Mouse (Mus musculus) heart, embryonic 15.5 days (tissue): ENCODE results near the gene Prelid3b. TPM values are rescaled to one million over a fixed set of nuclear protein-coding genes. Genes with fewer than 3 reads are reported as not detected.

ENCODE experiments used
- ATAC-seq: fragments of 200-750 bp; cut with Nextera tagmentation; replicated peaks from 2 replicates; pipeline ENCODE4 v1.8.0; 2017; ENCODE audit warnings: low read depth, moderate TSS enrichment; ENCODE audit not compliant: insufficient number of reproducible peaks, insufficient read depth, low FRiP score
- H3K27ac ChIP-seq: fragments of 300-500 bp; sonication (generic); 2 replicates; pipeline ENCODE4 v1.5.1; 2015; ENCODE audit warnings: mild to moderate bottlenecking, inconsistent platforms
- H3K27me3 ChIP-seq: fragments of 300-500 bp; sonication (generic); 2 replicates; pipeline ENCODE4 v1.6.1; 2015; ENCODE audit warnings: inconsistent platforms
- H3K36me3 ChIP-seq: fragments of 300-500 bp; sonication (generic); 2 replicates; pipeline ENCODE4 v1.6.1; 2015; ENCODE audit warnings: mild to moderate bottlenecking, inconsistent platforms
- H3K4me1 ChIP-seq: fragments of 300-500 bp; sonication (generic); replicated peaks from 2 replicates; pipeline ENCODE4 v1.6.1; 2015; ENCODE audit warnings: inconsistent platforms
- H3K4me2 ChIP-seq: fragments of 300-500 bp; sonication (generic); 2 replicates; pipeline ENCODE4 v1.6.1; 2015; ENCODE audit warnings: inconsistent platforms, mild to moderate bottlenecking, moderate library complexity
- H3K4me3 ChIP-seq: fragments of 300-500 bp; sonication (generic); 2 replicates; pipeline ENCODE4 v1.5.1; 2015; ENCODE audit warnings: mild to moderate bottlenecking, inconsistent platforms
- H3K9ac ChIP-seq: fragments of 300-500 bp; sonication (generic); 2 replicates; pipeline ENCODE4 v1.6.1; 2015; ENCODE audit warnings: mild to moderate bottlenecking, inconsistent platforms
- H3K9me3 ChIP-seq: fragments of 300-500 bp; sonication (generic); replicated peaks from 2 replicates; pipeline ENCODE4 v1.6.1; 2016; ENCODE audit warnings: inconsistent platforms
- WGBS: fragments of 180-500 bp; shearing (Covaris S2); methylation state at CpG from one replicate; pipeline ENCODE4 v1.1.7; 2015; ENCODE audit warnings: mixed read lengths; 5-methylcytosine and 5-hydroxymethylcytosine counted together
- polyA plus RNA-seq: library from polyadenylated mRNA; unstranded; fragments of >200 nt; fragmentation: Nextera tagmentation; extraction: Ambion mirVana; gene quantifications from 2 replicates; pipeline ENCODE4 v1.2.1, GENCODE M21; 2015

Prelid3b gene
- polyA plus RNA-seq, 1 experiment from 2014 or later: 135 TPM

DNA sequence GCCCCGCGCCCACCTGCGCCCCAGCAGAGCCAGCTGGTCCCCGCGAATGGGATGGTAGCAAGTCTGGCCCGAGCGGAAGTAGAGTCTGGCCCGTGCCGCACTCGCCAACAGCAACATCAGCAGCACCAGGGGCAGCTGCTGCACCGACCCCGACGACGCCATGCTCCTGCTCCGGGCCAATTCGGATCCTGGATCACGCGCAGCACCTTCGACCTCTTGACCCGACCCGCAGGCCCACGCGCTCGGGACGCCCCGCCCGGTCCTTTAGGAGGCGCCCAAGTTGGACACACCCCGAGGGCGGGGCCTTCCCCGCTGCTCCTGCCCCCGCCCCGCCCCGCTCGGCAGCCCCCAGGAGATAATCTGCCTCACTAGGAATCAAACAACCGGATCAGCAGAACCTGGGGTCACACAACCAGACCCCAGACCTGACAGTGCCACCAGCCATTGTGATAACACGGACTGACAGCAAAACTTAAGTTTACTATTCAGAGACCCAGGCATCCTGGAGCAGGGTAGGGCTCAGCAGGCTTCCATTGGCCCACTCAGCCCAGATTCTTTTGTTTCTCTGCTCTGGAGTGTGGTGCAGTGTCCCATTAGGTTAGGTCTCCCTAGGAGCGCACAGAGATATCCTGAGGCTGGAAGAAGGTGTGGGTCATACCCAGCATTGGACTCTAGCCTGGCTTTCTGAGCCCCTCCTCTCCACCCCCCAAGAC lies 34.0 kb downstream of the Prelid3b start, which contains the start of gene Ctsz:
Gene Ctsz, minus strand, starts transcription at position 303 of the 713 bp plus-strand sequence.
- Histone ChIP-seq H3K27ac (peak within 1 kb of the TSS; percentile 31), H3K4me1 (peaks cover 33% of the 10 kb centered on the region), H3K4me2 (peak within 1 kb of the TSS; percentile 80), H3K9ac (peak within 1 kb of the TSS; percentile 61), H3K9me3 (no peaks in the 10 kb centered on the region), H3K4me3 (peak within 1 kb of the TSS; percentile 65), H3K27me3 (no peaks in the 10 kb centered on the region), H3K36me3 (0 out of 2 replicates have a peak, but pooled peaks cover 2% of the 10 kb centered on the region)
- 1% methylated on average over 38 of the region's 38 CpGs for WGBS
- peak; percentile 73 for ATAC-seq

DNA sequence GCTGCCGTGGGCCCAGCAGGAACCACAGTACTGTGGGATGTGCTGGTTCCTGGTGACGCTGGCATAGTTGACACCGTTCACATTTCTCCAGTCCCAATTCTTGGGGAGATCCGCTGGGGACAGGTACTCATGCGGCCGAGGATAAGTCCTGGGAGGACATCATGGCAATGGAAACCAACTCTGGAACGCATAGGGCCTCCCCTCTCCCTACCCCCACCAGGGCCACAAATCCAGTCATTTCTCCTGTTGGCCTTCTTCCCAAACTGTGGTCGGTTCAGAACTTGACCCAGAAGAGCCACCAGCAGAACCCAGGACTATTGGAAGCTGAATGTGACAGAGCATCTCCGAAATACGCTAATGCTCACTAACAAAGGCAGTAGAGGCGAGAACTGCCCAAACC lies 34.7 kb downstream of the Prelid3b start:
- Histone ChIP-seq H3K4me3 (peak overlapping the region; percentile 65), H3K9me3 (no peaks in the 10 kb centered on the region), H3K4me1 (peaks cover 33% of the 10 kb centered on the region), H3K27ac (peak overlapping the region; percentile 31; the same call in 1 of the 2 replicates), H3K27me3 (no peaks in the 10 kb centered on the region), H3K36me3 (peaks cover 5% of the 10 kb centered on the region; the same call in 1 of the 2 replicates), H3K9ac (peak overlapping the region; percentile 61), H3K4me2 (peak overlapping the region; percentile 80)
- ATAC-seq: no peak
- WGBS: 68% methylated on average over 11 of the region's 11 CpGs

DNA sequence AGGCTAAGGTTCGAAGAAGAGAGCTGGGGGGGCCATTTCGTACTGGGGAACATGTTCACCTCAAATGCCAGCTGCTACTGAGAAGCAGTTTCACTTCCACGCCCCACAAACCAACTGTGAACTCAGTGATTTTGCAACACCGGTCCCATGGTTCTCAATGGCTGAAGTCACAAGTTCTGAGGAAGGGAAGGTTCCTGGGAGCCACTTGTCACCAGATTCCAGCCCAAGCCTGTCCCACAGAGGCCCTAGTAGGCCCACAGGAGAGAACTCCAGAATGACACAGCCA lies 35.2 kb downstream of the Prelid3b start:
- H3K27me3 ChIP-seq: no peaks in the 10 kb centered on the region
- 92% methylated on average over 4 of the region's 4 CpGs for WGBS
- H3K9ac ChIP-seq: 0 out of 2 replicates have a peak overlapping the region, but pooled peaks have one; percentile 61
- H3K9me3 ChIP-seq: no peaks in the 10 kb centered on the region
- peak overlapping the region; percentile 80 for H3K4me2 ChIP-seq
- no peak overlapping the region for H3K27ac ChIP-seq
- H3K4me3 ChIP-seq: peak overlapping the region; percentile 65; the same call in 1 of the 2 replicates
- ATAC-seq: no peak
- H3K36me3 ChIP-seq: peaks cover 8% of the 10 kb centered on the region; the same call in 1 of the 2 replicates
- H3K4me1 ChIP-seq: peaks cover 32% of the 10 kb centered on the region

DNA sequence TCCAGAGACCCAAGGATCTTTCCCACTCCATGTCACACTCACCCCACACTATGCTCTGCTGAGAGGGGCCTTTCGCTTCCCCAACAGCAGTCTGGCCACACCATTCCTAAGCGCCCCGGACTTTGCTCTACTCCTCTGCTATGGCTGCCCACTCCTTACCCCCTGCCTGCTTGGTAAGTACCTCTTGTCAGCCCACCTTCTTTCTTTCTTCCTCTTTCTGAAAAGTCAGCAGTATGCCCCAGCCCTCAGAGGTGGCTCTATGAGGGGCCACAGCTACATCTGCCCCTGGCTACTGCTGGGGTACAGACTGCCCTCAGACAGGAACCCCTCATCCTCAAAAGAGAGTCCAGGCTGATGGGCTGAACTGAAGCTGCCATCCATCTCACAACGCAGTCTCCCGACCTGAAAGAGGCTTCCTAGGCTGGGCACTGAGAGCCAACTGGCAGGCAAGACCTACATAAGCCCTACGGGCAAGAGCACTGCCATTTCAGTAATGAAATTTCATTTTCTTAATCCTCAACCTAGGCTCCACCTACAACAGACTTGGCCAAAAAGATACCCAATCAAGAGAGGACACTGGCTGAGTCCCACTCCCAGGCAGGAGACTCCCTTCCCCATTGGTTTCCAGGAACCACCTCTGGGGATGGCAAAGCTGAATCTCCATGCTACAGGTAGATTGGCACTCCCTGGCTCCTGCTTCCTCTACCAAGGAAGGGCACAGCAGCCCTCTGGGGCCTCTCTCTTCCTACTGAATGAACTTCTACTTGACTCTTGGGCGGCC lies 35.8 kb downstream of the Prelid3b start:
- no peak overlapping the region for H3K27ac ChIP-seq
- H3K36me3 ChIP-seq: peaks cover 8% of the 10 kb centered on the region; the same call in 1 of the 2 replicates
- peaks cover 27% of the 10 kb centered on the region for H3K4me1 ChIP-seq
- no peaks in the 10 kb centered on the region for H3K9me3 ChIP-seq
- peak overlapping the region; percentile 80; the same call in 1 of the 2 replicates for H3K4me2 ChIP-seq
- peak overlapping the region; percentile 65; the same call in 1 of the 2 replicates for H3K4me3 ChIP-seq
- H3K9ac ChIP-seq: no peak overlapping the region
- WGBS: 93% methylated on average over 7 of the region's 7 CpGs
- H3K27me3 ChIP-seq: no peaks in the 10 kb centered on the region
- no peak for ATAC-seq

DNA sequence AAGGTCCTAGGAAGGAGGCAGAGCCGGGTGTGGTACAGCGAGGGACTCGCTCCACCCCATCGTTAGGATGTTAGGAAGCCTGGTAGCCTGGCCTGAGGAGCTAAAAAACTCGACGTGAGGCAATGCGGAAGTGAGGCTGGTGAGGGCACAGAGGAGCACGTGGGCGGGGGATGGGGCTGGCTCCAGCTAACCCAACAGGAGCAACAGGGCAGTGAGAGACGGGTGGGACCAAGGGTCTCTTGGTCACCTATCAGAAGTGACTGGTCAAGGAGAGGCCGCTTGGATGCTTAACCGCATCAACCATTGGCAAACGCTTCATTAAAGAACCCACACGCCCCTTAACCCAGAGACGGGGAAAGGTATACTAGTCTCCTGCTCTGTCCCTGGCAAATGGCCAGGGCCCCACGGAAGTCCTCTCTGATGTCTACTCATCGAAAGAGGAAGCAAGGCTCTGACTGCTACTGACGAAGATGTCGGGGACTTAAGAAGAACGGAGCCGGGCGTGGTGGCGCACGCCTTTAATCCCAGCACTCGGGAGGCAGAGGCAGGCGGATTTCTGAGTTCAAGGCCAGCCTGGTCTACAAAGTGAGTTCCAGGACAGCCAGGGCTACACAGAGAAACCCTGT lies 36.7 kb downstream of the Prelid3b start:
- Histone ChIP-seq H3K27me3 (no peaks in the 10 kb centered on the region), H3K4me2 (no peak overlapping the region), H3K27ac (no peak overlapping the region), H3K9me3 (no peaks in the 10 kb centered on the region), H3K4me1 (peaks cover 27% of the 10 kb centered on the region), H3K9ac (no peak overlapping the region), H3K4me3 (no peak overlapping the region), H3K36me3 (peaks cover 8% of the 10 kb centered on the region; the same call in 1 of the 2 replicates)
- ATAC-seq: no peak
- 87% methylated on average over 26 of the region's 26 CpGs for WGBS

DNA sequence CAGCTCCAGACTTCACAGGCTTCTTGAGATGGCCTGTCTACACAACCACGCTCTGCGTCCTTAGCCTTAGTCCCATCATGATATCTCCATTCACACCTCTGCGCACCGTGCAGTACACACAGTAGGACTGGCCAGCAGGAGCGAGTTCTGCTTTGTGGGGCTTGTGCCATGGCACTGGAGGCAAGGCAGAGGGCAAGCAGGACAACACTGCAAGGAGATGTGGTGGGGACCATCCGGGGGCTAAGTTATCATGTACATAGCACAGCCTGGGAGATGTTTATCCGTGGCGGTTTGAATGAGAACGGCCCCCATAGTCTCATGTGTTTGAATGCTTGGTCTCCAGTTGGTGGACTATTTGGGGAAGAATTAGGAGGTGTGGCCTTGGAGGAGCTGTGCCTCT lies 37.9 kb downstream of the Prelid3b start:
- Histone ChIP-seq H3K27ac (no peak overlapping the region), H3K4me3 (no peak overlapping the region), H3K4me2 (no peak overlapping the region), H3K36me3 (peaks cover 11% of the 10 kb centered on the region; the same call in 1 of the 2 replicates), H3K4me1 (peaks cover 27% of the 10 kb centered on the region), H3K27me3 (no peaks in the 10 kb centered on the region), H3K9ac (no peak overlapping the region), H3K9me3 (no peaks in the 10 kb centered on the region)
- WGBS: 94% methylated on average over 9 of the region's 9 CpGs
- no peak for ATAC-seq

DNA sequence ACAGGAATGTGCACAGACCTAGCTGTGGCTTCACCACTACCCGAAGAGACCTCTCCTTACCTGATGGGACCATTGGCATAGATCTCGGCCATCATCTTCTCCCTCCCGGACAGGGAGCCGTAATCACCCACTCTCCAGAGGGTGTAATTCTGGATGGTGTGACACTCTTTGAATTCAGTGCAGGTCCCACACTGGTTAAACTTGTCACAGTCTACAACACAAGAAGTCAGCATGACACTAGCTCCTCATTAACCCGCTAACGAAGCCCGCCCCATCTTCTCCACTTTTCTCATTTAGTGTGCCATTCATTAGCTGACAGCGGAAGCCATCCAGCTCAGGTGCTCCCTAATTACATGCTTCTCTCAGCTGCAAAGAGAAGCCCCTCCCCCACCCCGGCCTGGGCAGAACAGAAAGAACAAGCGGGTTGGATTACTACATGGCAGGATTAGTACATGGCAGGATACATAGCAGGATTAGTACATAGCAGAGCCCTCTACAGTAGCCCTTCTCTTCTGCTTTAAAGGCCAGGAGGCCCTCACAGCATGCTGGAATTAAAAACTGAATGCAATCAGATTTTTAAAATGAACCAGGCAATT lies 43.8 kb downstream of the Prelid3b start:
- 87% methylated on average over 10 of the region's 10 CpGs for WGBS
- Histone ChIP-seq H3K4me1 (no peaks in the 10 kb centered on the region), H3K27me3 (no peaks in the 10 kb centered on the region)

DNA sequence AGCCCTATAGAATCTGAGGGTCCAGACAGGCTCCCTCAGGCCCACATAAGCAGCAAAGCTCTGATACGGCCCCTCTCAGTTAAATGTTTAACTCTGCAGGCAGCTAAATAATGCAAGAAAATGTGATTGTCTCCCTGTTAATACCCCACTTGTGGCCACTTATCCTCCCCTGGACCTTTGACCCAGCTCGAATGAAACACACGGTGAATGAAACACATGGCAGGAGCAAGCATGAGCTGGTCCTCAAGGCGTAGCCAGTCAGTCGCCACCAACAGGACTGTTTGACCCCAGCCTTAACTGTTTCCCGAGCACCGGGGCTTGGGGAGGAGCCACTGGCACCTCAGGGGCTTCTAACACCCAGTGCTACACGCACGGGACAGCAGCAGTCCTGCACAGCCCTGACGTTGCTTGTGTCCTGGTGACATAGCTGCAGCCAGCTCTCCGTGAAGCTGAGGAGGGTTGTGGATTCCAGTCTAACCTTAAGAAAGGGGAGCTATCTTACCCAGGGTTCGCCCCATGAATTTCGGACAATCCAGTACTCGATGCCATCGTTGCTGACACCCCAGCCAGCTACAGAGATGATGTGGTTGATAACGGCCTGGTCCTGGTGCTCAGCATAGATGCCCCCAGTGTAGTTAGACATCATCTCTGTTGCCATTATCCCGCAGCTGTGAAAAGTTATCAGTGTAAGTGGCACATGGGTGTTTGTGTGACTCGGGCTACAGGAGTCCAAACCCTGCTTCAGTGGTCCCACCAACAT lies 44.6 kb downstream of the Prelid3b start:
- no peak overlapping the region for H3K4me3 ChIP-seq
- H3K27ac ChIP-seq: no peak overlapping the region
- H3K4me2 ChIP-seq: no peak overlapping the region
- no peak for ATAC-seq
- no peaks in the 10 kb centered on the region for H3K4me1 ChIP-seq
- peaks cover 68% of the 10 kb centered on the region for H3K36me3 ChIP-seq
- H3K9me3 ChIP-seq: no peaks in the 10 kb centered on the region
- no peaks in the 10 kb centered on the region for H3K27me3 ChIP-seq
- WGBS: 80% methylated on average over 18 of the region's 18 CpGs
- no peak overlapping the region for H3K9ac ChIP-seq

More for the DNA sequence above, 43.8 kb downstream of the Prelid3b start:
- H3K9ac ChIP-seq: no peak overlapping the region
- ATAC-seq: no peak
- H3K36me3 ChIP-seq: peaks cover 63% of the 10 kb centered on the region
- H3K9me3 ChIP-seq: no peaks in the 10 kb centered on the region
- H3K4me2 ChIP-seq: no peak overlapping the region
- H3K4me3 ChIP-seq: no peak overlapping the region
- no peak overlapping the region for H3K27ac ChIP-seq

DNA sequence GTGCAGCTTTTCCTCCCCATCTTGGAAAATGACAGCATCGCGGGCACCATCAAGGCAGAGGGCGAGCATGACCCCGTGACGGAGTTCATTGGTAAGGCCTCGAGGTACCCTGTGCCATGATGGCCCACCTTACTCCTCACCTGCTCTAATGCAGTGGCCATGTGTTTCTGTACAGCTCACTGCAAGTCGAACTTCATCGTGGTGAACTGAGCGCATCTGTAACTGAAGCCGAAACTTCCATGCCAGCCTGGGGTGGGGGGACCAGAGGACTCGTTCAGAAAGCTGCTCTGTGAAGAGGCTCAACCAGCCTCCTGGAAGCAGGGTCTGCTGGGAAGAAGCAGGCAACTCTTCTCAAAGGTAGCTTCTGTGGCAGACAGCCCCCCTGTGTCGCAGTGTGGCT lies 46.0 kb downstream of the Prelid3b start:
- Histone ChIP-seq H3K27me3 (no peaks in the 10 kb centered on the region), H3K27ac (no peak overlapping the region), H3K9ac (no peak overlapping the region), H3K4me2 (no peak overlapping the region), H3K36me3 (peaks cover 78% of the 10 kb centered on the region), H3K4me1 (no peaks in the 10 kb centered on the region), H3K9me3 (no peaks in the 10 kb centered on the region), H3K4me3 (no peak overlapping the region)
- WGBS: 90% methylated on average over 12 of the region's 12 CpGs
- no peak for ATAC-seq

DNA sequence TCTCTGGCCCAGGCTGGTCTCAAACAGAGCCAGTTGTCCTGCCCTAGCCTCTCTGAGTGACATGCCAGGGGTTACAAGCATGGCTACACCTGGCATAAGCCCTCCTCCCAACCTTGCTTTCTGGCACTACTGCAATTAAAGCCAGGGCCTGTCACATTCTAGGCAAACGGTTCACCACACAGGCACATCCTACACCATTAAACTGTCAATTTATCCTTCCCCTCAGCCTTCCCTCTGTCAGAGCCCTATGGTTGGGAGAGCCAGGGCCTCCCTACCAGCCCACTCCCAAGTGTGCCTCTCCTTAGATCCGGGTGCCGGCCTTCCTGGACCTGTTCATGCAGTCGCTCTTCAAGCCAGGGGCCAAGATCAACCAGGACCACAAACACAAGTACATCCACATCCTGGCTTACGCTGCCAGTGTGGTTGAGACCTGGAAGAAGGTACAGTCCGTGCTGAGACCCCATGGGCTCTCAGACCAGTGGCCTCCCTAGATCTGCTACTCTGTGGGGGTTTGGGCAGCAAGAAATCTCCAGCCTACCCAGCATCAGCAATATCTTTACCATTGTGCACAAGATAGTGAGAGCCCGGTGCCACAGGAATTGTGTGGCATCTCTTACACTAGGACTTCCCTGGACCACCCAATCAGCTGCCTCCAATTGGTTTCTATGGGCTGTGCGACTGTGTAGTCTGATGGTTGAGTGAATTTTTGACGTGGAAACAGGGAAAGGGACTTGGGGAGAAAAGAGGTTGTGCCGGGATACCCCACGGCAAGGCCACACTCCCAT lies 48.4 kb downstream of the Prelid3b start:
- ATAC-seq: no peak
- no peak overlapping the region for H3K9ac ChIP-seq
- no peaks in the 10 kb centered on the region for H3K27me3 ChIP-seq
- 86% methylated on average over 11 of the region's 11 CpGs for WGBS
- no peak overlapping the region for H3K27ac ChIP-seq
- no peaks in the 10 kb centered on the region for H3K4me1 ChIP-seq
- H3K4me3 ChIP-seq: no peak overlapping the region
- H3K4me2 ChIP-seq: no peak overlapping the region
- no peaks in the 10 kb centered on the region for H3K9me3 ChIP-seq
- peaks cover 77% of the 10 kb centered on the region for H3K36me3 ChIP-seq
